Mouse (Mus musculus) MEL (cell line): ENCODE measurements at regions not wholly inside any gene's neighbourhood (a gene's known extent, or its start where the extent isn't known, plus 50 kb on each side); places are given as distances from the start of the nearest gene placed in this dataset.

ENCODE experiments used
- BHLHE40 ChIP-seq: IDR thresholded peaks from 2 replicates; pipeline ENCODE4 v1.6.1; 2012; ENCODE audit warnings: low read depth, mild to moderate bottlenecking, inconsistent platforms, low read length, improper control_type of control experiment, borderline replicate concordance
- CHD2 ChIP-seq: IDR thresholded peaks from 2 replicates; pipeline ENCODE4 v1.6.1; 2011; ENCODE audit warnings: low read length, improper control_type of control experiment
- CTCF ChIP-seq, 3 experiments: IDR thresholded peaks in 2 of 3; conservative IDR thresholded peaks in 1 of 3; 2 replicates each; pipeline ENCODE4 v1.5.1; 2011 to 2012; ENCODE audit warnings: low read length in 3 of 3, low read depth in 2 of 3, mild to moderate bottlenecking in 2 of 3, improper control_type of control experiment in 1 of 3, inconsistent platforms in 1 of 3, mixed read lengths in 1 of 3, moderate library complexity in 1 of 3; ENCODE audit not compliant: control insufficient read depth in 1 of 3, insufficient read depth in 1 of 3, poor library complexity in 1 of 3, severe bottlenecking in 1 of 3
- EP300 ChIP-seq, 2 experiments: IDR thresholded peaks; 2 replicates each; pipeline ENCODE4 v1.6.1; 2011; ENCODE audit warnings: improper control_type of control experiment in 2 of 2, low read length in 2 of 2, low read depth in 1 of 2, mild to moderate bottlenecking in 1 of 2
- ETS1 ChIP-seq: IDR thresholded peaks from 2 replicates; pipeline ENCODE4 v1.6.1; 2012; ENCODE audit warnings: low read depth, mild to moderate bottlenecking, inconsistent platforms, low read length, improper control_type of control experiment, moderate library complexity
- JUND ChIP-seq: IDR thresholded peaks from 2 replicates; pipeline ENCODE4 v1.6.1; 2011; ENCODE audit warnings: low read depth, mild to moderate bottlenecking, improper control_type of control experiment, low read length
- MAFK ChIP-seq: IDR thresholded peaks from 2 replicates; pipeline ENCODE4 v1.6.1; 2011; ENCODE audit warnings: low read depth, mild to moderate bottlenecking, low read length, improper control_type of control experiment, borderline replicate concordance
- MAX ChIP-seq: IDR thresholded peaks from 2 replicates; pipeline ENCODE4 v1.6.1; 2011; ENCODE audit warnings: low read length, improper control_type of control experiment
- MYC ChIP-seq: IDR thresholded peaks from 2 replicates; pipeline ENCODE4 v1.6.1; 2011; ENCODE audit warnings: low read depth, mild to moderate bottlenecking, low read length, improper control_type of control experiment, moderate library complexity
- POLR2A ChIP-seq, 2 experiments: IDR thresholded peaks; 2 replicates each; pipeline ENCODE4 v1.6.1; 2011 to 2012; ENCODE audit warnings: low read length in 2 of 2, mild to moderate bottlenecking in 2 of 2, control low read depth in 1 of 2, improper control_type of control experiment in 1 of 2, low read depth in 1 of 2, moderate library complexity in 1 of 2; ENCODE audit not compliant: control insufficient read depth in 1 of 2, insufficient read depth in 1 of 2, poor library complexity in 1 of 2
- TBP ChIP-seq: IDR thresholded peaks from 2 replicates; pipeline ENCODE4 v1.8.0; 2011; ENCODE audit warnings: low read depth, low read length, improper control_type of control experiment
- TCF12 ChIP-seq: IDR thresholded peaks from 2 replicates; pipeline ENCODE4 v1.6.1; 2014; ENCODE audit warnings: low read depth, mild to moderate bottlenecking, inconsistent platforms, low read length, improper control_type of control experiment, moderate library complexity
- ZMIZ1 ChIP-seq: IDR thresholded peaks from 2 replicates; pipeline ENCODE4 v1.6.1; 2012; ENCODE audit warnings: low read depth, mild to moderate bottlenecking, inconsistent platforms, low read length, improper control_type of control experiment, moderate library complexity

DNA sequence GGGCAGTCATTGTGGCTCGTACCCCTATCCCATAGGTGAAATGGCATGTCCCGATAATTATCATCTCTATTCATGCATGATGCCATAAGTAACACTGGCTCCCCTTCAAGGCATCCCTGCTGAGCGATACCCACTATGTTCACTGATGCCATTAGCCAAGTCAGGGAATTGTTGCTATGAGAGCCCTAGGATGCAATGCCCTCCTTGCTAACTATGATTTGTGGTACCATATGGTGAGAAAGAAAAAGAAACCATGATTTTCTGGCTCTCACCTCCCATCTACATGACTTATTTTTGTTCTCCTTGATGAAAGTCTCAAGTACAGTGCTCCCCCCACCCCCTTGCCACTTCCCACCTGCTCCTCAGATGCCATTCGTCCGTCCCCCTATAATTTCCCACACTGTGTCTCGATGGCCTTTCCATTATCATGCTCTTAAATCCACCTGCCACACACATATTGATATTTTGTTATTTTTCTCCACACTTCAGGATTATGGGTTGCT is 527.1 kb downstream of the Galc start:
- TF ChIP-seq BHLHE40 = no peak
- TF ChIP-seq MAX = no peak
- no peak for TF ChIP-seq TCF12
- TF ChIP-seq CTCF (IDR thresholded peaks at IDR 0.05 in 2 of 3, conservative IDR thresholded peaks at IDR 0.05 in 1 of 3; ENCODE audit: control insufficient read depth in 1 of 3, insufficient read depth in 1 of 3, low read depth in 2 of 3, low read length in 3 of 3, poor library complexity in 1 of 3, severe bottlenecking in 1 of 3) = no peak
- TF ChIP-seq POLR2A (IDR thresholded peaks at IDR 0.05; ENCODE audit: control insufficient read depth in 1 of 2, insufficient read depth in 1 of 2, low read depth in 1 of 2, low read length in 2 of 2, poor library complexity in 1 of 2) = no peak
- TF ChIP-seq TBP = no peak
- TF ChIP-seq ZMIZ1 = no peak
- no peak for TF ChIP-seq EP300 (IDR thresholded peaks at IDR 0.05; ENCODE audit: low read depth in 1 of 2, low read length in 2 of 2)
- no peak for TF ChIP-seq CHD2
- TF ChIP-seq MYC = no peak
- TF ChIP-seq JUND = no peak
- no peak for TF ChIP-seq MAFK
- no peak for TF ChIP-seq ETS1
